Mouse (Mus musculus): ENCODE measurements around the gene Bub1b.

Bub1b gene

GRCm38 (mm10) chr2:118664975-118665516, 67.0 kb downstream of the Bub1b start:
- no peak for DNase-seq (ENCODE audit: low spot score)

GRCm38 (mm10) chr2:118665616-118666015, 67.6 kb downstream of the Bub1b start:
- no peak for DNase-seq (ENCODE audit: low spot score)

- no peak for DNase-seq (ENCODE audit: low spot score)
These were observed 69.2 kb downstream of the Bub1b start for GRCm38 (mm10) chr2:118667181-118667580.

- no peak for DNase-seq (ENCODE audit: low spot score)
These were observed 71.2 kb downstream of the Bub1b start for GRCm38 (mm10) chr2:118669245-118669644.

- DNase-seq (ENCODE audit: low spot score), result no peak
These were observed 71.8 kb downstream of the Bub1b start for GRCm38 (mm10) chr2:118669785-118670184.

GRCm38 (mm10) chr2:118671728-118672127, 73.7 kb downstream of the Bub1b start:
- no peak for DNase-seq (ENCODE audit: low spot score)

- DNase-seq (ENCODE audit: low spot score), result peak; percentile 70
These were observed 75.9 kb downstream of the Bub1b start for GRCm38 (mm10) chr2:118673686-118674465.

- DNase-seq (ENCODE audit: low spot score), result no peak
These were observed 76.5 kb downstream of the Bub1b start for GRCm38 (mm10) chr2:118674500-118674899.

- peak; percentile 29 for DNase-seq (ENCODE audit: low spot score)
These were observed 79.1 kb downstream of the Bub1b start for GRCm38 (mm10) chr2:118676839-118677741.

GRCm38 (mm10) chr2:118677817-118678216, 79.8 kb downstream of the Bub1b start:
- DNase-seq (ENCODE audit: low spot score), result peak; percentile 24

- DNase-seq (ENCODE audit: low spot score), result no peak
These were observed 81.6 kb downstream of the Bub1b start for GRCm38 (mm10) chr2:118679577-118679976.

GRCm38 (mm10) chr2:118680926-118681325, 82.9 kb downstream of the Bub1b start:
- no peak for DNase-seq (ENCODE audit: low spot score)

GRCm38 (mm10) chr2:118682544-118683260, 84.7 kb downstream of the Bub1b start:
- no peak for DNase-seq (ENCODE audit: low spot score)

GRCm38 (mm10) chr2:118685088-118685487, 87.1 kb downstream of the Bub1b start:
- DNase-seq (ENCODE audit: low spot score), result no peak

- DNase-seq (ENCODE audit: low spot score), result no peak
These were observed 88.7 kb downstream of the Bub1b start for GRCm38 (mm10) chr2:118686693-118687092.

GRCm38 (mm10) chr2:118687791-118688190, 89.8 kb downstream of the Bub1b start:
- DNase-seq (ENCODE audit: low spot score), result no peak

- DNase-seq (ENCODE audit: low spot score), result no peak
These were observed 91.9 kb downstream of the Bub1b start for GRCm38 (mm10) chr2:118689875-118690274.
